Mouse (Mus musculus) hindbrain, postnatal 0 days (tissue): Measurements from ENCODE around the gene Erfe. TPM values are rescaled to one million over a fixed set of nuclear protein-coding genes. Genes with fewer than 3 reads are reported as not detected.

Experiments
- ATAC-seq: fragments of 200-750 bp; cut with Nextera tagmentation; 2 replicates; pipeline ENCODE4 v1.8.0; 2017; ENCODE audit warnings: mild to moderate bottlenecking, moderate TSS enrichment, moderate library complexity
- DNase-seq: peaks from one replicate; pipeline ENCODE4 v3.0.0-alpha.2; 2015; ENCODE audit warnings: low spot score
- H3K27ac ChIP-seq: fragments of 300-500 bp; sonication (generic); 2 replicates; pipeline ENCODE4 v1.5.1; 2014; ENCODE audit warnings: mild to moderate bottlenecking
- H3K27me3 ChIP-seq: fragments of 300-500 bp; sonication (generic); 2 replicates; pipeline ENCODE4 v1.6.1; 2014; ENCODE audit warnings: low read length, mixed read lengths; ENCODE audit not compliant: insufficient read depth
- H3K36me3 ChIP-seq: fragments of 300-500 bp; sonication (generic); 2 replicates; pipeline ENCODE4 v1.6.1; 2014; ENCODE audit warnings: low read length, mixed read lengths; ENCODE audit not compliant: insufficient read depth
- H3K4me1 ChIP-seq: fragments of 300-500 bp; sonication (generic); 2 replicates; pipeline ENCODE4 v1.6.1; 2014; ENCODE audit warnings: antibody characterized with exemption, low read length, mixed read lengths; ENCODE audit not compliant: insufficient read depth
- H3K4me2 ChIP-seq: fragments of 300-500 bp; sonication (generic); 2 replicates; pipeline ENCODE4 v1.6.1; 2014; ENCODE audit warnings: low read depth, mild to moderate bottlenecking, low read length, moderate library complexity, mixed read lengths
- H3K4me3 ChIP-seq: fragments of 300-500 bp; sonication (generic); 2 replicates; pipeline ENCODE4 v1.5.1; 2014; ENCODE audit warnings: low read length
- H3K9ac ChIP-seq: fragments of 300-500 bp; sonication (generic); replicated peaks from 2 replicates; pipeline ENCODE4 v1.6.1; 2014; ENCODE audit warnings: mild to moderate bottlenecking, low read length, moderate library complexity, mixed read lengths
- H3K9me3 ChIP-seq: fragments of 300-500 bp; sonication (generic); 2 replicates; pipeline ENCODE4 v1.6.1; 2016; ENCODE audit warnings: low read length, mixed read lengths
- CTCF ChIP-seq: IDR thresholded peaks from 2 replicates; pipeline ENCODE4 v1.5.1; 2016; ENCODE audit warnings: antibody characterized with exemption, control low read depth, low read depth
- WGBS: fragments of 180-500 bp; shearing (Covaris S2); extraction: QIAGEN DNeasy Blood & Tissue Kit; methylation state at CpG from one replicate; pipeline ENCODE4 v1.1.7; 2014; 5-methylcytosine and 5-hydroxymethylcytosine counted together
- polyA plus RNA-seq: library from polyadenylated mRNA; unstranded; fragments of >200 nt; fragmentation: Nextera tagmentation; extraction: Ambion mirVana; gene quantifications from 2 replicates; pipeline ENCODE4 v1.2.1, GENCODE M21; 2015
- total RNA-seq: library from RNA; depleted of rRNA; stranded (reverse); fragments of >200 nt; gene quantifications from 2 replicates; pipeline ENCODE4 v1.2.3, GENCODE M21; 2014; rRNA removed

Erfe gene
- total RNA-seq, result 0.25 and 0.42 TPM in 2 replicates
- 0.15 and 0.19 TPM in 2 replicates for polyA plus RNA-seq

GRCm38 (mm10) chr1:91366215-91367108 is at the start of gene Erfe:
Gene Erfe (plus strand): TSS chr1:91366430.
- no peak within 1 kb of the TSS for H3K27ac ChIP-seq
- peak within 1 kb of the TSS; percentile 61 for H3K4me2 ChIP-seq
- no peaks in the 10 kb centered on the region for H3K9me3 ChIP-seq
- ATAC-seq (peak; percentile 38; the same call in 1 of the 2 replicates), DNase-seq (peak; percentile 59)
- H3K9ac ChIP-seq, result peak within 1 kb of the TSS; percentile 43
- peaks cover 4% of the 10 kb centered on the region; the same call in 1 of the 2 replicates for H3K36me3 ChIP-seq
- H3K4me3 ChIP-seq, result peak within 1 kb of the TSS; percentile 31
- WGBS, result 1% methylated on average over 67 of the region's 68 CpGs
- no peaks in the 10 kb centered on the region for H3K27me3 ChIP-seq
- peaks cover 6% of the 10 kb centered on the region; the same call in 1 of the 2 replicates for H3K4me1 ChIP-seq
- peak; percentile 54 for TF ChIP-seq CTCF

DNA sequence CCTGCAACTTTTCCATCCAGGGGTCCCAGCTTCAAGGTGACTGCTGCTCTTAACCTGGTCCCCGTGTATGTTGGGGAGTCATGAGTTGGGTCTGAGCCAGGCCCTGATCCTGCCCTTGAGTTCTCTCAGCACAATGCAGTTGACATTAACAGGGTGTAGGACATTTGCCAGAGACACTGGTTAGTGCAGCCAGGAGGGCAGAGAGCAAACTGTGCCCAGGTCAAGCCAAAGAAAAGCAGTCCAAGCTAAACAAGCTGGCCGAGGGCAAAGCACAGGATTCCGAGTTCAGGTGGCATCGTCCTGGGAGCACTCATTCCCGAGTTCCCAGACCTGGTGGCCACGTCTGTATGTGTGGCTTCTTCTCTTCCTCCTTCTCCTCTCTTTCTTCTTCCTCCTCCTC is 48.6 kb upstream of the Erfe start:
- Histone ChIP-seq H3K4me1 (no peaks in the 10 kb centered on the region), H3K9ac (no peak overlapping the region), H3K4me2 (no peak overlapping the region), H3K9me3 (no peaks in the 10 kb centered on the region), H3K4me3 (no peak overlapping the region), H3K27me3 (no peaks in the 10 kb centered on the region), H3K27ac (no peak overlapping the region), H3K36me3 (no peaks in the 10 kb centered on the region)
- no peak for TF ChIP-seq CTCF
- DNase-seq (no peak), ATAC-seq (no peak)
- 94% methylated on average over 6 of the region's 6 CpGs for WGBS

- H3K27me3 ChIP-seq, result no peaks in the 10 kb centered on the region
- ATAC-seq (0 out of 2 replicates have a peak, but pooled peaks have one; percentile 36), DNase-seq (no peak)
- WGBS, result 74% methylated on average over 19 of the region's 19 CpGs
- H3K9ac ChIP-seq, result no peak within 1 kb of the TSS
- no peaks in the 10 kb centered on the region for H3K4me1 ChIP-seq
- H3K27ac ChIP-seq, result no peak within 1 kb of the TSS
- H3K4me2 ChIP-seq, result no peak within 1 kb of the TSS
- H3K4me3 ChIP-seq, result no peak within 1 kb of the TSS
- TF ChIP-seq CTCF, result no peak
- H3K9me3 ChIP-seq, result no peaks in the 10 kb centered on the region
- H3K36me3 ChIP-seq, result no peaks in the 10 kb centered on the region
Observed at GRCm38 (mm10) chr1:91321760-91322438, 44.3 kb upstream of the Erfe start, which contains the start of gene Espnl. Gene Espnl (plus strand): TSS chr1:91322075.

- TF ChIP-seq CTCF, result no peak
- Histone ChIP-seq H3K4me1 (no peaks in the 10 kb centered on the region), H3K4me3 (no peak overlapping the region), H3K9me3 (no peaks in the 10 kb centered on the region), H3K27me3 (no peaks in the 10 kb centered on the region), H3K4me2 (no peak overlapping the region), H3K27ac (no peak overlapping the region), H3K36me3 (no peaks in the 10 kb centered on the region), H3K9ac (no peak overlapping the region)
- ATAC-seq (no peak), DNase-seq (no peak)
- WGBS, result 80% methylated on average over 2 of the region's 2 CpGs
Observed at GRCm38 (mm10) chr1:91324646-91325045, 41.6 kb upstream of the Erfe start.

DNA sequence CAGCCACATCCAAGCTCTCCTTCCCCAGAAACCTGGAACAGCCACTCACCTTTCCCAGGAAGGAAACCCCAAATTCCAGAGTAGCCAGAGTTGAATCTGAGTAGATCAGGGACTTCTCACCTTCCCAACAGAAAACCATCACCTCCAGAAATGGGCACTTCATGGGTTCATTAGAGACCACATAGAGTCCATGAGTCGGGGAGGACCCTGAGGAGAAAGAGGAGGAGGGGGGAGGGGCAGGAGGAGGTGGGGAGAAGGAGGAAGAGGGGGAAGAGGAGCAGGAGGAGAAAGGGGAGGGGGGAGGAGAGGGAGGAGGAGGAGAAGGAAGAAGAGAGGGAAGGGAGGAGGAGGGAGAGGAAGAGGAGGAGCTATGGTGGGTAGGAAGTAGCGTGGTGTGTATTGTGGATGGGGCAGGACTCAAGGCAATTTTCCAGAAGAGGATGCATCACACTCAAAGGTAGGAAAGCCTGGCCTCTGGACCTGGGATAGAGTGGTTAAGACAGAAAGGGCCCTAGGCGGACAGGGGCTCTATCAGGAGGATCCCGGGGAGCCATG is 40.7 kb upstream of the Erfe start:
- WGBS, result 86% methylated on average over 4 of the region's 4 CpGs
- no peaks in the 10 kb centered on the region for H3K4me1 ChIP-seq
- no peak for TF ChIP-seq CTCF

DNA sequence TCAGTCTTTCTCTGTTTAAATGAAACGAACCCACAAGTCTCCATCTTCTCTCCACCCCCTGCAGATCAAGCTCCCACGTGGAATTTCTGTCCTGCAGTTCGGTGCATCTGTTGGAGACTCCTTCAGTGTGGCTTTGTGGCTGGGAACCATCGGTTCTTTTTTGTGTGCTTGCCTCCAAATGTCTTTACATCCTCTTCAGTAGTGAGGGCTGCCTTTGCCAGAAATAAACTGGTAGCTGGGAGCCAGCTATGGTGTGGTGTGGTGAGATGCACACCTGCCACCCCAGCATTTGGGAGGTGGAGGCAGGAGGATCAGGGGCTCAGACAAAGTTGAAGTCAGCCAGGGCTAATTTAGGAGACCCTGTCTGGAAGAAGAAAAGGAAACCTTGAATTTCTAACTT is 34.1 kb upstream of the Erfe start:
- no peak overlapping the region for H3K4me2 ChIP-seq
- ATAC-seq (no peak), DNase-seq (no peak)
- no peak overlapping the region for H3K4me3 ChIP-seq
- H3K27me3 ChIP-seq, result no peaks in the 10 kb centered on the region
- no peaks in the 10 kb centered on the region for H3K36me3 ChIP-seq
- H3K9me3 ChIP-seq, result no peaks in the 10 kb centered on the region
- H3K9ac ChIP-seq, result no peak overlapping the region
- H3K27ac ChIP-seq, result no peak overlapping the region
- no peak for TF ChIP-seq CTCF
- 45% methylated on average over 4 of the region's 4 CpGs for WGBS
- no peaks in the 10 kb centered on the region for H3K4me1 ChIP-seq

More for the DNA sequence above, 40.7 kb upstream of the Erfe start:
- no peak overlapping the region for H3K4me3 ChIP-seq
- H3K9ac ChIP-seq, result no peak overlapping the region
- H3K36me3 ChIP-seq, result no peaks in the 10 kb centered on the region
- no peak overlapping the region for H3K27ac ChIP-seq
- DNase-seq (no peak), ATAC-seq (no peak)
- H3K4me2 ChIP-seq, result no peak overlapping the region
- no peaks in the 10 kb centered on the region for H3K27me3 ChIP-seq
- no peaks in the 10 kb centered on the region for H3K9me3 ChIP-seq
